Comparison of ENCODE assay signal across 35 mouse cellular contexts in genomic region chr19:5411961-5412360, GRCm38 (mm10). TPM values are rescaled to one million over a fixed set of nuclear protein-coding genes. Genes with fewer than 3 reads are reported as not detected.
DNase-seq lines count a peak whose midpoint lies in the region; ATAC-seq and TF ChIP-seq lines count a peak whose summit lies in the region.
"Had no signal": no experiment of that assay in that cellular context is flagged by ENCODE, and none has a peak within 500 bp of the region (broad histone marks: within the 10 kb centered on the region; RNA-seq: fewer than 3 reads in every experiment).

No protein-coding gene starts in this region.

- no peak overlapping the region for H3K4me2 ChIP-seq in heart, embryonic 11.5 days
- H3K4me2 ChIP-seq: hindbrain, embryonic 13.5 days; liver, embryonic 11.5 days; midbrain, embryonic 13.5 days had no signal

- ATAC-seq in heart, embryonic 11.5 days (replicated peaks; ENCODE audit: insufficient number of reproducible peaks, low FRiP score, low TSS enrichment), result no peak
- ATAC-seq in monocyte, adult 5-6 weeks (replicated peaks; ENCODE audit: insufficient number of reproducible peaks, low FRiP score, low TSS enrichment, poor library complexity, severe bottlenecking), result no peak
- ATAC-seq: forebrain, embryonic 16.5 days; intestine, postnatal 0 days; midbrain, embryonic 13.5 days; Patski had no signal

- intact Hi-C loops in gastrocnemius, adult 2 months (cut with DNase I), result no loop called here

- TF ChIP-seq POLR2A in thymus, adult 2 months (IDR thresholded peaks at IDR 0.05; ENCODE audit: control insufficient read depth, extremely low read depth, insufficient read depth, low read length, poor library complexity), result no peak

- 60% methylated on average over 5 of the region's 5 CpGs for WGBS in heart, embryonic 11.5 days (ENCODE audit: insufficient replicate concordance)
- WGBS in limb, embryonic 10.5 days, result 86% methylated on average over 5 of the region's 5 CpGs
- WGBS in thymus, adult 2 months, result 94% methylated on average over 5 of the region's 5 CpGs

- H3K4me1 ChIP-seq in heart, embryonic 11.5 days (ENCODE audit: control insufficient read depth, insufficient read depth, low read length), result peaks cover 10% of the 10 kb centered on the region; the same call in 1 of the 2 replicates
- peaks cover 20% of the 10 kb centered on the region for H3K4me1 ChIP-seq in limb, embryonic 10.5 days
- H3K4me1 ChIP-seq in thymus, adult 2 months (replicated peaks; ENCODE audit: control insufficient read depth, insufficient read depth, low read length), result peaks cover 16% of the 10 kb centered on the region

- no peak for TF ChIP-seq CTCF in gastrocnemius, adult 2 months (IDR thresholded peaks at IDR 0.05)
- no peak for TF ChIP-seq CTCF in thymus, adult 2 months (IDR thresholded peaks at IDR 0.05; ENCODE audit: borderline replicate concordance, control insufficient read depth, extremely low read depth, insufficient read depth, low read length, poor library complexity)

- no peaks in the 10 kb centered on the region for H3K9me3 ChIP-seq in heart, embryonic 11.5 days (replicated peaks; ENCODE audit: control insufficient read depth, low read length)
- no peaks in the 10 kb centered on the region for H3K9me3 ChIP-seq in limb, embryonic 10.5 days (replicated peaks)
- H3K9me3 ChIP-seq: hindbrain, embryonic 13.5 days; megakaryocyte, embryonic 14.5 days; midbrain, embryonic 13.5 days had no signal

- H3K27ac ChIP-seq in gastrocnemius, adult 2 months, result peak overlapping the region; percentile 91
- H3K27ac ChIP-seq in heart, embryonic 11.5 days (ENCODE audit: low read depth, low read length), result no peak overlapping the region
- H3K27ac ChIP-seq in limb, embryonic 10.5 days, result 0 out of 2 replicates have a peak overlapping the region, but pooled peaks have one; percentile 7
- no peak overlapping the region for H3K27ac ChIP-seq in thymus, adult 2 months (ENCODE audit: control insufficient read depth, insufficient read depth, low read length)
- H3K27ac ChIP-seq: hindbrain, embryonic 13.5 days; midbrain, embryonic 13.5 days had no signal

- H3K36me3 ChIP-seq in heart, embryonic 11.5 days (ENCODE audit: control insufficient read depth, insufficient read depth, low read length), result no peaks in the 10 kb centered on the region
- peaks cover 8% of the 10 kb centered on the region; the same call in 1 of the 2 replicates for H3K36me3 ChIP-seq in limb, embryonic 10.5 days
- no peaks in the 10 kb centered on the region for H3K36me3 ChIP-seq in thymus, adult 2 months (ENCODE audit: control insufficient read depth, insufficient read depth, low read length)
- H3K36me3 ChIP-seq: hindbrain, embryonic 13.5 days; midbrain, embryonic 13.5 days had no signal

- H3K4me3 ChIP-seq in gastrocnemius, adult 2 months, result peak overlapping the region; percentile 73
- no peak overlapping the region for H3K4me3 ChIP-seq in heart, embryonic 11.5 days (ENCODE audit: low read depth, low read length)
- H3K4me3 ChIP-seq in limb, embryonic 10.5 days, result no peak overlapping the region
- H3K4me3 ChIP-seq in thymus, adult 2 months (ENCODE audit: control insufficient read depth, insufficient read depth, low read length), result no peak overlapping the region
- H3K4me3 ChIP-seq: erythroblast, embryonic 14.5 days; hindbrain, embryonic 13.5 days; megakaryocyte, embryonic 14.5 days; midbrain, embryonic 13.5 days had no signal

- H3K27me3 ChIP-seq in heart, embryonic 11.5 days (ENCODE audit: control insufficient read depth, insufficient read depth, low read length), result no peaks in the 10 kb centered on the region
- H3K27me3 ChIP-seq in limb, embryonic 10.5 days (ENCODE audit: low read depth, poor library complexity, severe bottlenecking), result no peaks in the 10 kb centered on the region
- H3K27me3 ChIP-seq in thymus, adult 2 months (ENCODE audit: control insufficient read depth, insufficient read depth, low read length), result no peaks in the 10 kb centered on the region
- H3K27me3 ChIP-seq: hindbrain, embryonic 13.5 days; midbrain, embryonic 13.5 days; Patski had no signal

- H3K9ac ChIP-seq in heart, embryonic 11.5 days (ENCODE audit: low read depth, low read length), result no peak overlapping the region
- H3K9ac ChIP-seq: hindbrain, embryonic 13.5 days; midbrain, embryonic 13.5 days had no signal

- peak; percentile 79 for DNase-seq in gastrocnemius, adult 2 months
- DNase-seq in gastrocnemius, postnatal 10 days, result no peak
- DNase-seq in heart, adult 9 months (ENCODE audit: low spot score in 2 of 2), result peak; percentile 51 to 64
- DNase-seq in limb, embryonic 10.5 days (ENCODE audit: low spot score), result no peak
- DNase-seq in thymus, adult 2 months, result no peak
- DNase-seq: adrenal gland, postnatal 14 days; cerebellum, adult 11-12 months; cerebellum, postnatal 10 days; kidney, adult 9 months; kidney, postnatal 10 days; lung, postnatal 4 days; right cerebral cortex, postnatal 25 days; spleen, adult 18-20 months; thymus, postnatal 25 days had no signal

RNA-seq across cellular contexts. Expression of gene Tsga10ip, which starts 9.6 kb away (rescaled TPM):
- total RNA-seq in gastrocnemius, adult 2 months (2021), result 1 to 10 TPM; 1.3 to 2.7 TPM
- under 1 TPM in 1 of 2 experiments, not detected in 1; 0.23 TPM for total RNA-seq in gastrocnemius, postnatal 10 days (2021)
- 0.87 and 1.7 TPM in 2 replicates for polyA plus RNA-seq in heart, embryonic 11.5 days (2014; fragmentation: Nextera tagmentation; extraction: Ambion mirVana)
- polyA plus RNA-seq in limb, embryonic 10.5 days (2016; fragmentation: Nextera tagmentation; extraction: Ambion mirVana), result not detected in 2 replicates
- not detected in 3 replicates for total RNA-seq in monocyte, adult 5-6 weeks (2017)
- polyA plus RNA-seq in thymus, adult 2 months (2012; rRNA removed), result 0.14 and 0.59 TPM in 2 replicates
- total RNA-seq: adrenal gland, postnatal 14 days; common myeloid progenitor, adult 5-6 weeks; left cerebral cortex, postnatal 10 days; neutrophil, adult 5-6 weeks had no signal
- polyA plus RNA-seq: erythroblast, embryonic 14.5 days; forebrain, embryonic 11.5 days; forebrain, embryonic 16.5 days; limb, embryonic 11.5 days; neural tube, embryonic 11.5 days had no signal

RNA-seq across cellular contexts. Expression of gene Drap1, which starts 12.8 kb away (rescaled TPM):
- total RNA-seq in gastrocnemius, adult 2 months (2021), result 100 to 1,000 TPM; 503 to 688 TPM
- total RNA-seq in gastrocnemius, postnatal 10 days (2021), result 100 to 1,000 TPM; 513 to 561 TPM
- 138 and 150 TPM in 2 replicates for polyA plus RNA-seq in heart, embryonic 11.5 days (2014; fragmentation: Nextera tagmentation; extraction: Ambion mirVana)
- polyA plus RNA-seq in limb, embryonic 10.5 days (2016; fragmentation: Nextera tagmentation; extraction: Ambion mirVana), result 224 and 246 TPM in 2 replicates
- total RNA-seq in monocyte, adult 5-6 weeks (2017), result 111 to 135 TPM (median 121 TPM) in 3 replicates
- 112 and 133 TPM in 2 replicates for polyA plus RNA-seq in thymus, adult 2 months (2012; rRNA removed)

RNA-seq across cellular contexts. Expression of gene AI837181, which starts 13.0 kb away (rescaled TPM):
- 10 to 100 TPM; 34.0 to 38.0 TPM for total RNA-seq in gastrocnemius, adult 2 months (2021)
- total RNA-seq in gastrocnemius, postnatal 10 days (2021), result 10 to 100 TPM; 47.8 to 50.5 TPM
- polyA plus RNA-seq in heart, embryonic 11.5 days (2014; fragmentation: Nextera tagmentation; extraction: Ambion mirVana), result 23.8 and 27.4 TPM in 2 replicates
- 59.7 and 68.8 TPM in 2 replicates for polyA plus RNA-seq in limb, embryonic 10.5 days (2016; fragmentation: Nextera tagmentation; extraction: Ambion mirVana)
- total RNA-seq in monocyte, adult 5-6 weeks (2017), result 10.6 to 20.5 TPM (median 14.0 TPM) in 3 replicates
- polyA plus RNA-seq in thymus, adult 2 months (2012; rRNA removed), result 145 and 149 TPM in 2 replicates

RNA-seq across cellular contexts. Expression of gene Sart1, which starts 23.5 kb away (rescaled TPM):
- total RNA-seq in gastrocnemius, adult 2 months (2021), result 10 to 100 TPM; 40.1 to 50.3 TPM
- total RNA-seq in gastrocnemius, postnatal 10 days (2021), result 10 to 100 TPM; 39.8 to 45.4 TPM
- 39.0 and 44.5 TPM in 2 replicates for polyA plus RNA-seq in heart, embryonic 11.5 days (2014; fragmentation: Nextera tagmentation; extraction: Ambion mirVana)
- 103 and 111 TPM in 2 replicates for polyA plus RNA-seq in limb, embryonic 10.5 days (2016; fragmentation: Nextera tagmentation; extraction: Ambion mirVana)
- total RNA-seq in monocyte, adult 5-6 weeks (2017), result 133 to 142 TPM (median 133 TPM) in 3 replicates
- 41.6 and 48.9 TPM in 2 replicates for polyA plus RNA-seq in thymus, adult 2 months (2012; rRNA removed)

RNA-seq across cellular contexts. Expression of gene Fosl1, which starts 35.4 kb away (rescaled TPM):
- not detected for total RNA-seq in gastrocnemius, adult 2 months (2021)
- not detected for total RNA-seq in gastrocnemius, postnatal 10 days (2021)
- polyA plus RNA-seq in heart, embryonic 11.5 days (2014; fragmentation: Nextera tagmentation; extraction: Ambion mirVana), result not detected in 2 replicates
- polyA plus RNA-seq in limb, embryonic 10.5 days (2016; fragmentation: Nextera tagmentation; extraction: Ambion mirVana), result not detected in 2 replicates
- total RNA-seq in monocyte, adult 5-6 weeks (2017), result 0.49 to 2.6 TPM (median 2.0 TPM) in 3 replicates
- 0.16 TPM in 1 of 2 replicates, not detected in the other for polyA plus RNA-seq in thymus, adult 2 months (2012; rRNA removed)
- total RNA-seq: heart, postnatal 36 days; left cerebral cortex, postnatal 10 days; neutrophil, adult 5-6 weeks had no signal
- polyA plus RNA-seq: embryonic facial prominence, embryonic 14.5 days; forebrain, embryonic 11.5 days; forebrain, embryonic 16.5 days; hindbrain, embryonic 13.5 days; intestine, postnatal 0 days; limb, embryonic 11.5 days; liver, embryonic 16.5 days; lung, embryonic 16.5 days; midbrain, embryonic 13.5 days; neural tube, embryonic 11.5 days; stomach, embryonic 16.5 days had no signal

Comparison
In these comparisons a context has a peak if more than half of its experiments do, and no peak if none do; other contexts are left out.
1. DNase-seq: peak in gastrocnemius, adult 2 months (single experiment) and heart, adult 9 months (2 of 2); none in gastrocnemius, postnatal 10 days (single experiment), limb, embryonic 10.5 days (single experiment) and thymus, adult 2 months (single experiment).
2. H3K27ac ChIP-seq: peak in gastrocnemius, adult 2 months (single experiment) and limb, embryonic 10.5 days (single experiment); none in heart, embryonic 11.5 days (single experiment) and thymus, adult 2 months (single experiment).